Mouse (Mus musculus): ENCODE measurements at regions not wholly inside any gene's neighbourhood (a gene's known extent, or its start where the extent isn't known, plus 50 kb on each side); places are given as distances from the start of the nearest gene placed in this dataset.

DNA sequence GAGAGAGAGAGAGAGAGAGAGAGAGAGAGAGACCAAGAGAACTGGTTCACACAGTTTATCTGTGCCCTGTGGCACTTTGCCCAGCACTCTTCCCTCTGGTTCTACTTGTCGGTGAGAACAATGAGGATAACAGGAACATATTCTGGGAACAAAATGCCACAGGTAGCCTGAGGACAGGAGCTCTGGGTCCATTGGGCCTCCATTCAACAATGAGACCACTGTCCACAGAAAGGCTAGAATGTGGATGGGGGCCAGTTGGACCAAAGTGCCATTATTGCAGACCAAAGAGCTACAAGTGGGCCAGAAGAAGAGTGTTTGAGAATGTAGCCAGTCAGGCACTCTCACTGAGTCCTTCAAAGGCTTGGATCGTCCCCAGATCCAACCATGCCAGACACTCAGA, 600.2 kb upstream of the A1bg start:
- DNase-seq (ENCODE audit: extremely low spot score in 1 of 2, low spot score in 1 of 2): no peak

DNA sequence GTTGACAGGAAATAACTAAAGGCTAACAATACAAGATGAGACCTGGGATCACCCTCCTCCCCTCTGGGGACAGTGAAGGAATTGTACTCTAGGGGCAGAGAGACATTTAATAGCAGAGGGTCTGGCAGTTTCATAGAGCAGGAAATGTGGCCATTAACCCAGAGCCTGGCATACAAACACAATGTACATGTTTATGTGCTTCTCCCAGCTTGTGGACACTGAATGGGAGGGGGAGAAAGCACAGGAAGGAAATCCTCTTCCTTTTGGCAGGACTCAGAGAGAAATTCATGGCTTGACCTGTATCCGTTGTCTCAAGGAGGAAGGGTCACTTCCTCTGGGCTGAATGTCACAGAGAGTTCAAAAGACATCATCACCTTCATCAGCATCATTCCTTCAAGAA, 594.5 kb upstream of the A1bg start:
- DNase-seq (ENCODE audit: extremely low spot score in 1 of 2, low spot score in 1 of 2): no peak

DNA sequence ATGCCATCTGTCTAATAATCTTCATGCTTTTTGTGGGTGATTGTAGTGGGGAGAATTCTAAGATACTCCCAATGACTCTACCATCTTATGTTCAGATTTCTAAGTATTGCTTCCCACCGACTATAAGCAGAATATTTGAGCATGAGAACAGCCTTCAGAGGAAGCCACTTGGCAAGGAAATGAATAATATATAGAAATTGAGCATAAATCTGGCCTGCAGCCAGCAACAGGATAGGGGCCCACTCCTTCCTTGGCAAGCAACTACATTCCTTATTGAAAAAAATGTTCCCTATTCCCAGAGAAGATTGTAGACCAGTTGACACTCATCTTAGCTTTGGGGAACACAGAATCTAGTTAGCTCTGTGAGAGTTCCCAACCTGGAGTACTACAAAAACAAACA, 591.5 kb upstream of the A1bg start:
- peak; percentile 30 to 73 for DNase-seq (ENCODE audit: extremely low spot score in 1 of 2, low spot score in 1 of 2)

DNA sequence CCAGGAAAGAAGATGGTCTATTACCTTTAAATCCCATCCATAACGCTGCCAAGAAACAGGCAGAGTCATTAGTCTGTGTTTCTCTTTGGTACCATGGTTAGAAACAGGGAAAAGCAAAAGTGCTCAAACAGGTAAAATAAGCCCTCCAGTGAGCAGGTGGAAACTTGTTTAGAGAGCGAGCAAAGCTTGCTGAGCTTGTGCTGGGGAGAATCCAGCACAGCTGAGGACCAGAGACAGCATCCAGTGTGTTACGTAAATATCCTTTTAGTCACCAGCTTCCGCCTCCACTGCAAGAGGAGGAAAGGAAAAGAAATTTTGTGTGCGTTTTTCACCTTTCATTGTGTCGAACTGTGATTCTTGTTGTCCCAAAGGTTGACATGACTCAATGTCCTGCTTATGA, 586.0 kb upstream of the A1bg start:
- DNase-seq (ENCODE audit: extremely low spot score in 1 of 2, low spot score in 1 of 2): peak in 1 of 2 experiments; percentile 25

DNA sequence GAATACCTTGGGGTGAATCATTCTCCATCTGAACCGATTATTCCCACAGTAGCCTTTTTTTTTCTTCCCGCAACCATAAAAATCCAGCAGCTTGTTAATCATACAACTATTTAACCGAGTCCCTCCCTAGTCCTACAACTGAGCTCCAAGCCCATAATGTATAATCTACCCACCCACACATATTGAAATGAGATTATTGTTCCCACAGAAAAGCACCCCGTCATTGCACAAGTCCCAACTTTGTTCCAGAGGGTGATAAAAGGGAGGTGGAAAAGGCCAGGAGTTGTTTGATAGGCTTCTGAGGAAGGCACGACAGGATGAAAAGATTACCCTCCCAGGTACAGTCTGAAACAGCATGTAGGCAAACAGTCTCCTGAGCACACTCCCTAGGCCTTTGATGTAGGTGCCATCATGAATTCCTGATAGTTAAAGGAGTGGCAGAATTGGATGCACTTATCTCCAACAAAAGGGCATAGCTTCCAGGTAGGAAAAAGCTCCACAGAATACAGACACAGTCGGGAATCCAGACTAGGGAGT, 583.6 kb upstream of the A1bg start:
- no peak for DNase-seq (ENCODE audit: extremely low spot score in 1 of 2, low spot score in 1 of 2)

DNA sequence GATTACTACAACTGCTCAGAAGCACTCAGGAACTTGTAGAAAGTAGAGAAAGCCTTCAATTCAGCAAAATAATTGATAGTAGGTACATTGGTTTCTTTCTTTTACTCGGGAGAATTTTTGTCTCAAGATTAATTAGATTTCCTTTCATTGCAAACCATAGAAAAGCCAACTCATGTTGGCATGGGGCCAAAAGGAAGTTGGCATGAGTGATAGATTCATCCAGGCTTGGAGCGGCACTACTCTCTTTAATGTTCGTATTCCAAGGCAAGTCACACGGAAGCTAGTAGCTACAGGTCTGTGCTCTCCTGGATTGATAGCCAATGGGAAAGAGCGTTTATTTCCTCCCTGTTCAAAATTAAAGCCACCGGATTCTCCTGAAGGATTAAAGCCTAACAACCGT, 580.6 kb upstream of the A1bg start:
- DNase-seq (ENCODE audit: extremely low spot score in 1 of 2, low spot score in 1 of 2): no peak

DNA sequence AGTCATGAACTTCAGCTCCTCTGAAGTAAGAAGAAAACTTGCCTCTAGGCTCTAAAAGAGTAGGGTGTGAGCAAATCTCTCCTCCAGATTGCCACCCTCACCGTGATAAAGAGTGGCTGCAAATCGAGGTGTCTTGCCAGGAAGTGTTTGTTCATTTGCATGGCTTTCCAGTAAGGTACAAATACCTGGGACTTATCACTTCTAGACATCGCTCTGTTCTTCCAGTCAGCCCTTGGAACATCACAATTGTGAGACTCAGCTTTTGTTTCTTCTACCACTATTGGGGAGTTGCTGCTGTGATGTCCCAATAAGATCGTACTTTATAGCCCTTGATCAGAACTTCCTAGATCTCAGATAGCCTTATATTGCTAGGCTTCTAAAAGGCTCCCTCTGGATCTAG, 566.9 kb upstream of the A1bg start:
- no peak for DNase-seq (ENCODE audit: extremely low spot score in 1 of 2, low spot score in 1 of 2)

DNA sequence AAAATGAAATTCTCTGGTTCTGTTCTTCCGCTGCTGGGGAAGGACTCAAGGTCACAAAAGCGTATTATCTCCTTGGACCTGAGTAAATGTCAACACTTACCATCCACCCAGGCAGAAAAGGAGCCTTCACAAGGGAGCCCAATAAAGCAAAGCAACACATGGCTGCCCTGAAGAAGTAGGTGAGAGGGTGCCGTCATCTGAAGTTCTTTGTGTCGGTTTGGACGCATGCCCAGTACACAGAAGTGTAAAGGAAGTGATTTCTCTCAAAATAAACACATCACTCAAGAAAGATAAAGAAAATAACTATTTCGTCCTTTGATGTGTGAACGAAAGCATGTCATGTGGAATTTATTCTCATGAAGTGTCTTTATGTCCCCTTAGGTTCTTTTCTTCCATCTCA, 559.0 kb upstream of the A1bg start:
- peak in 1 of 2 experiments; percentile 10 for DNase-seq (ENCODE audit: extremely low spot score in 1 of 2, low spot score in 1 of 2)

DNA sequence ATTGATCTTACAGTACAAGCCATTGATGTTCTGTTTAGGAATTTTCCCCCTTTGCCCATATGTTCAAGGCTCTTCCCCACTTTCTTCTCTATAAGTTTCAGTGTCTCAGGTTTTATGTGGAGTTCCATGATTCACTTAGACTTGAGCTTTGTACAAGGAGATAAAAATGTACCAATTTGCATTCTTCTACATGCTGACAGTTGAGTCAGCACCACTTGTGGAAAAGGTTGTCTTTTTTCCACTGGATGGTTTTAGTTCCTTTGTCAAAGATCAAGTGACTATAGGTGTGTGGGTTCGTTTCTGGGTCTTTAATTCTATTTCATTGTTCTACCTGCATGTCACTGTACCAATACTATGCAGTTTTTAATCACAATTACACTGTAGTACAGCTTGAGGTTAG, 551.1 kb upstream of the A1bg start:
- no peak for DNase-seq (ENCODE audit: extremely low spot score in 1 of 2, low spot score in 1 of 2)

DNA sequence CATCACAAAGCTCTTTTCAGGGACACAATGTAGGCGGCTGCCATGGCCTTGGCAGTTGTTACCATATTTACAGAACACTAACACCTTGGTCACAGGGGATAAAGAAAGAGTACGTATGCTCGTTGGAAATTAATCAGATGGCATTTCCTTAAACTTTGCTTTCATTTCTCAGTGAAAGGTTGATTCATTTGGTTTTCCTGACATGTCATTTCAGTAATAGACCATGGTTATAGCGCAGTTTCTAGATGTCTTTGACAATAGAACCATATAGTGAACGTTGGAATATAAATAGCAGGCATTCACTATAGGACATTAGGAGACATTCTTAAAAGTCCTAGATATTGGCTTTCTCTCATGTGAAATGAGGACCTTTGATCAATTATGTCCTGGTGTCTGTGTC, 532.2 kb upstream of the A1bg start:
- no peak for DNase-seq (ENCODE audit: extremely low spot score in 1 of 2, low spot score in 1 of 2)

DNA sequence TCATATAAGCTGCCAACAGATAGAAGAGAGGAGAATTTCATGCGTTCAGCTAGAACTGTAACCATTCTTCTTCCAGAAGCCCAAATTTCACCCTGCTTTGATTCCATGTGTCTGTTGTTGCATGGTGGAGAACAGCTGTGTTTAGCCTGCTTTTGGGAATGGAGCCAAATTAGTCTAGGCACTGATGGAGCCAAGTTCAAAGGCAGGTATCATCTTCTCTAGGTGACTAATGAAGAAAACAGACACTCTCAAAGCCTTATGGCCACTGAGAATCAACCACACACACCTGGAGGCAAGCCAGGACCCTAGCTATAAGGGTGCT, 531.5 kb upstream of the A1bg start:
- DNase-seq (ENCODE audit: extremely low spot score in 1 of 2, low spot score in 1 of 2): peak in 1 of 2 experiments; percentile 15

DNA sequence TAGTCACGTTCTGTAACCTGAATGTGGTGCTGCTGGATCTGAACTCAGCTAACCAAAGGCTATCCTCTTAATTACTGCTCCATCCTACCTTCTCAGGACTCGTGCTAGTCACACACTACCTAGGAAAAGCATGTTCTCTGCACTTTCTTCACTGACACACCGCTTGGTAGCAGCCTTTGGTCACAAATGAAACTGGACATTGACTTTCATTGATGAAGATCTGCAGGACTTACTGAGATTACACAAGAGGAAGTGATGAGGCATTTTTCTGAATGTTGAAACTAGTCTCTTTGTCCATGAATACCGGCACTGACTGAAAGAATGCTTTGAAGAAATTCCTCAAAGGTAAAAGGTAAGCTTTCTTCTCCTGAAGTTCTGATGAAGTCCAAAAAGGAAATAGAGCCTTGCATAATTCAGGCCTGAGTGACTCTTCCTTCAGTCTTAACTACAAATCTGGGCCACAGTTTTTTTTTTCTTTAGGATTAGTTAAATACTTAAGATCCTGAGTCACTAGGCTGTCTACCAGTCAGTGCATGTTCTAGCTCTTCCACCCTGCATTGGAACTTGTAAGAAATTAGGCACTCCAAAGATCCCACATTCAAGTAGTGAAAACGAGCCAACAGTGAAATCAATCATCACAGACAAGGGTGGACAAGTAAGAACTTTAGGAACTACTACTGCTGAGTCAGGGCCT, 531.0 kb upstream of the A1bg start:
- DNase-seq (ENCODE audit: extremely low spot score in 1 of 2, low spot score in 1 of 2): no peak

DNA sequence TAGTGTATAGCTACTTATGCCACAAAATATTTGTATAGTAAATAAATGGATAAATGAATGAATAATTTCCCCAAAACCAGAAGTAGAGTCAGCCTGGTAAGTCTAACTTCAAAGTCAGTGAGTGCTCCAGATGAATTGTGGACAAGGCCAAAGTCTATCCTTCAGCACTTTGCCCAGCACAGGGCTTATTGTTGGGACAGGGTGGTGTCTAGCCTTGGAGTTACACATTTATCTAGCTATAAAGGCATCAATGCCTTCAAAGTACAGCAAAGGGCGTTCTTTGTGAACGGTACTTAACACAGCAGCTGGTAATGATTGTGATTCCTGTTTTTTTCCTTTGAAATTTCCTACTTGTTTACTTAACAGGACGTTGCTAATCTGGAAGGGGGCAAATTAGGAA, 527.4 kb upstream of the A1bg start:
- no peak for DNase-seq (ENCODE audit: extremely low spot score in 1 of 2, low spot score in 1 of 2)

DNA sequence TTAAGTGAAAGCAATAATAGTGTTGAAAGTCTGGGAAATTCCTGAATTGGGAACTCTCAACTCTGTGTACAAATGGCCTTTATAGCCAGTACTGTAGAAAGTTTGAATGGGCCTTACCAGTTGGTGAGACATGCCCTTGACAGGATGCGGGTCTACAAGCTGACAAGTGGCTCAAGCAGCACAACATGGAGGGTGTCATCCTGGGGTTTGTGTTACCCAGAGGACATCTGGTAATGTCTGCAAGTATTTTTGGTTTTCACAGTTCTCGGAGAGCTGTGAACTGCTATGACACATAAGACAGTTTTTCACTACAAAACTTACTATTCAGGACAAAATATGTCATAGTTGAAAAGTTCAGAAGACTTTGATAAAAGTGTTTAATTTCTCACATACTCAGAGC, 525.7 kb upstream of the A1bg start:
- peak in 1 of 2 experiments; percentile 11 for DNase-seq (ENCODE audit: extremely low spot score in 1 of 2, low spot score in 1 of 2)

DNA sequence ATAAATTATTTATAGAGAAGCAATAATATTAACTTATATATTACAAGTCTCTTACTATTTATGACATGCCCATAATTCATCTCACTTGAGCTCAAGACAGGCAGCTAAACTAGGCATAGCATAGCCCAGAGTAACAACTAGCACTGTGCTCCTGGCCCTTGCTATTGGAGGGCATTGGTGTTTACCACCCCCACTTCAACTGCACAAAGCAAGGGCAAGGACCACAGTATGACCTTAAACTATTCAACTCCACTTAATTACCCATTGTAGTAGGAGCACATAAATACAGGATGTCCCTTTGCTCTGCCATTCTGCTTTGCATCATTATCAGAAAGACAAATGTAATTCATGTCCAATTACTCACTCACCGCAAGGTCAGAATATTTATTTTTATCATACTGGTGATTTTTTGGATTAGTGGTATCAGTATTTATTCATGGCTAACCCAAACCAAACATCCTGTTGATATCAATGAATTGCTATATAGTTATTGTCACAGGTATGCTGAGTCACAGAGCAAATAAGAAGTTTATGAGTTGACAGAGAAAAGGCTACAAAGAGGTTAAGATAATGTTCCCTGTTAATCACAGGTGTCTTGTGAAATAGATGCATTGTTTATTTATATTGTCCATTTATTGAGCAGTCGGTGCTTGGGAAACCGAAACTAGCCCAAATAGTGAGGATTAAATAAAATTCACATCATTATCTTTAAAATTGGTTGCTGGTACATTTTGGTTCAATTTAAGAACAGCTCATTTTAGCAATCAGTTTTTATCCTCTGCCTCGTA, 523.4 kb upstream of the A1bg start:
- DNase-seq (ENCODE audit: extremely low spot score in 1 of 2, low spot score in 1 of 2): no peak

DNA sequence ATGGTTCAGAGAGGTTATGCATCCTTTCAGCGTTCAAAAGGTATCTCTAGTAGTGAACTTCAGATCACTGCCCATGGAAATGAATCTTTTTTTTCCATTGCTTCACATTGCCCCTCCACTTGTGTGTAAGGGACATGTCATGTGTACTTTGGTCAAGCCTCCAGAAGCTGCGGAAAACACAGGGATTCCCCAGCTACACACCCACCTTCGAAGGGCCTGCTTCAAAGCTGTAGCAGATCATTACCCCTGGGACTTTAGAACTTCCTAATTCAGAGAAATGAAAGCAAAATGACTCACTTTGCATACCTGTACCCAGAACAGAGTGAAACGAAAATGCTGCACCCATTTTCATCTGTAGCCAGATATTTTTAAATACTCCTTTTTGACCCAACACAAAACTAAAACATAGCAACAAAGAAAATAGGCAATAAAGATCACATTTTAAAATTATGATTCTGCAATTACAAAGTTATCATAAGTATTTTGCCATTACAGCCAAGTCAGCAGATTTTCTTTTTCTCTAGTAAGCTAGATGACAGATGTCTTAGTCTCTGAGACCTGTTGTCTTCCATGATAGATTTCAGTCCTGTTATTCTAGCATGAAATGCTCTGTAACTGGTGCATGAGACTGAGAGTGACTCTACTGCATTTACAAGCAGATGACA, 519.1 kb upstream of the A1bg start:
- no peak for DNase-seq (ENCODE audit: extremely low spot score in 1 of 2, low spot score in 1 of 2)

DNA sequence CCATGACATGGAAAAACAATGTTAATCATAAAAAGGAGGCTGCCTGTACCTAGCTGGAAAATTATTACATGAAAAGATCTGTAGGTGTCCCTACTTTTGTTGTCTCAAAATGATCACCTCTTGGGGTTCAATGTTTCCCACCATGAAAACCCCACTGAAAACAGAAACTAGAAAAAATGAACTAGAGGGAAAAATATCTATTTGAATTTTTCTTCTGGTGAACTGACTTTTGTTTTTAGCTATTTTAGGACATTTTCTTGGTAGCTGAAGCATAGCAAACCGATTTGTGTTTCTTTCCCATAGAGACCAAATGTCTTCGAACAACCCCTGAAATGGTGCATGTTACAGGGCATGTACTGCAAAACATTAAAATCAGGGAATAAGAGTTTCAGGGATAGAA, 518.2 kb upstream of the A1bg start:
- no peak for DNase-seq (ENCODE audit: extremely low spot score in 1 of 2, low spot score in 1 of 2)

DNA sequence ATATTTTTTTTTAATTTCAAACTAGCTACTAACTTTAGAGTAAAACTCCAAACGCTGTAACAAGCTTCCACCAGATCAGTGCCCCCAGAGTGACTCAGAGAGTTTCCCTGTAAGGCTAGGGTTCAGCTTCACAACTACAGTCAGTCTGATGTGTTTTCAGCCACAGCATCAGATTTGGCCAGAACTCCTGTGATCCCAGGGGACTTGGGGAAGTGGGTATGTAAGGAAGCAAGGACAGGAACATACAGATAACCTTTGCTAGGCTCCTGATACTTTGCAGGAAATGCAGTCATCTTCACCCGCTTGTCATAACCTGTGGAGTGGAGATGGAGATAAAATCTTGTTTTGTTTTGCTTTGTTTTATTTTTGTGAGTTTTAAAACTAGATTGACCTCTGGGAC, 517.5 kb upstream of the A1bg start:
- DNase-seq (ENCODE audit: extremely low spot score in 1 of 2, low spot score in 1 of 2): no peak

DNA sequence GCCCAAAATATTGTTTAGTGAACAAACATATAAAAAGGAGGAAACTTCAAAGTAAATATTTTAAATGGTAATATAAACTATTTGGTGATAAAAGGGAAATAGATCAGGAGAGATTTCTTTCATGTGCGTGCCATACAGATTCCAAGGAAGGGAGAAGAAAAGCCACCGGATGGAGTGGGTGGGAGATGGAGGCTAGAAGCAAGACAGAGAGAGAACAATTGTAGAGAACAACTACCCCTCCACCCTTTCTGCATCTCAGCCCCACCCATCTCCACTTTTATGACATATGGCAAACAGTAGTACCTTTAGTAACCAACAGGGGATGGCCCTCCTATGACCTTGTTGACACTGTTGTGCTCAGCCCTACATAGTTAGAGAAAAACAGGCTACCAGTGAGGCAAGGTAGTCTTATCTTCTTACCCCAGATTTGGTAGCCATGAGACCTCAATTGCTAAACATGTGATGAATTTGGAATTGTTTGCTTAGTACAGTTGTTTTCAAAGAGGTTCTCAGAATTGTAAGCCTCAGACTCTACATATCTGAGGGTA, 516.9 kb upstream of the A1bg start:
- DNase-seq (ENCODE audit: extremely low spot score in 1 of 2, low spot score in 1 of 2): no peak

DNA sequence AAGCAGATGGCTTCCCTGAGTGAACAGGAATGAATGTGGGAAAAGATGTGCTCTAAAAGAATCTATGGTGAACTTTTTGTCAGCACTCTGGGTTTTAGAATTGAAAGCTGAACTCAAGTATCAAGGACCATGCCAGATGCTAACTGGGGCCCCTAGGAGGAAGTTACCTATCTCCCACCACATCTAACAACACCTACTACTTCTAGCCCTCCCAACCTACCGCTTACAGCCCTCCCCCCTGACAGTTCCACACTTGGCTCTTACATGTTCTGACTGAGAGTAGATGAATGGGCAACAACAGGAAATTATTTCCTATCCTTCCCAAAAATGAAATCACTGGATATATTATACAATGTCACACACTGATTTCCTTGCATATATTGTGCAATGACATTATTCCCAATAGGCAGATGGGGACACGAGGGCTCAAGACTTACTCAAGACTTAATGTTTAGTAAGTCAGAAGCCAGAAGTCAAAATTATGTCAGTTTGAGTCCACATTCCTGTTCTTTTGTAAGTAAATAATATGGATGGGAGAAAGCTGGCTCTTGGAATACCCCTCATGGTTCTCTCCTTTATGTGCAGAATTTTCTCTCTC, 506.1 kb upstream of the A1bg start:
- no peak for DNase-seq (ENCODE audit: extremely low spot score in 1 of 2, low spot score in 1 of 2)

DNA sequence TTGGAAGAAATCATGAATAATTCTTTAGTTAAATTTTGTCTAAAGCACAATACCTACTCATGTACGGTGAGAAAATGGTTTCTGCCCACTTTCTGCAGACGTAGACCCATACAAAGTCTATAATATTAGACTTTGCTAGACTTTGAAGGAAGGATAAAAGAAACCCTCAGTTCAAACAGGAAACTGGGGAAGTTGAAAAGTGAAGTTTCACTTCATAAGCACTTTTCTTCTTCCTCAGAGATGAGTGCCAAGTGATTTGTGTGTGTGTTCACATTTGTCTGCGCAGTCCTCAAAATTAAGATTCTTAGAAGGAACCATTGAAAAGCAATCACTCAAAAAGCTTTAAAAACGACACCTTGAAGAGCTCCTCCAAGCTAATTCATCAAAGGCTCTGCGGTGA, 500.2 kb upstream of the A1bg start:
- no peak for DNase-seq (ENCODE audit: extremely low spot score in 1 of 2, low spot score in 1 of 2)

Measured in frontal cortex, adult 2 months (tissue).